Mouse (Mus musculus) central nervous system, embryonic 11.5 days (tissue): ENCODE results near the gene Gm20917. TPM values are rescaled to one million over a fixed set of nuclear protein-coding genes. Genes with fewer than 3 reads are reported as not detected.

Experiments
- polyA plus RNA-seq: library from polyadenylated mRNA; depleted of rRNA; stranded (reverse); fragments of >200 nt; gene quantifications from 2 replicates; pipeline ENCODE4 v1.2.3, GENCODE M21; 2012; rRNA removed

Gm20917 gene
- not detected in 2 replicates for polyA plus RNA-seq

DNA sequence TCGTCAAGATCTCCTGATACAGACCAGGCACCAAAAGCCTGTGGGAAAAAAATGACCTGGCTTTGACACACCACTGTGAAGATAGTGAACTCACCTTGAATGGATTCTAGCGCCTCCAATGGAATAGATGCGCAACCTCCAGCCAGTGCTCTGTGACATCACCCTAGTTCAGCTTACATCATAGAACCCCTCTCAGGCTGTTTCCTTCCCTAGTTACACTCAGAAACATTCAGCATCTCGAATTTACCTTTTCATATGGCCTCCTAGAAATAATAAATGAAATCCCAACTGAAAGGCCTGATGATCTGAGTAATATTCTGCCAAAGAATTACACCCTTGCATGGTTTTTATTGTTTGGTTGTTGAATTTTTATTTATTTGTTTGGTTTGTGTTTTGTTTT is at the start of gene Gm20917:
Gm20917 (minus strand) TSS at position 101 of the 400 bp plus-strand sequence.

Other genes with a start within 250 kb of the Gm20917 start
- gene Gm20916, start 168.4 kb upstream of the Gm20917 start, polyA plus RNA-seq = not detected in 2 replicates